Mouse (Mus musculus) effector memory CD4-positive, alpha-beta T cell, adult 5 months (primary cell): ENCODE data around the gene 4921501E09Rik. TPM values are rescaled to one million over a fixed set of nuclear protein-coding genes. Genes with fewer than 3 reads are reported as not detected.

Experiments
- polyA plus RNA-seq: library from polyadenylated mRNA; unstranded; fragments of 100-300 nt; shearing (Covaris generic); gene quantifications from one replicate; pipeline ENCODE4 v1.2.1, GENCODE M21; 2017

4921501E09Rik gene
- polyA plus RNA-seq = not detected

DNA sequence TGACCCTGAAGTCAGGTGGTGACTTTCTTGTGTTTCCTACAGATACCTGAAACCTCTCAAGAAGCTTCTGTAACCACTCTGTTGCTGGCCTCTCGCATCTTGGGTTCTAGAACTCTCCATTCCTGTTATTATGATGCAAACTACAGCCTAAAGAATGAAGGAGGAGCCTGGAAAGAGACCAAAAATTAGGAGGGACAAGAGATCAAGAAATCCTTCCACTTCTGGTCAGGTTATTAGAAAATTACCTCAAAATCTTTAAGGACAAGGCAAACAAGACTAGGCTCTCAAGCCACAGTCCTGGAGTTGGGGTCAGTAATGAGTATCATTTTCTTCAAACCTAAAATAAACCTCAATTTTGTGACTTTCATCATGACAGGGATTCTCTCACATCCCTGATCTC, at the start of gene 4921501E09Rik:
Gene 4921501E09Rik, minus strand, starts transcription at position 101 of the 400 bp plus-strand sequence.

DNA sequence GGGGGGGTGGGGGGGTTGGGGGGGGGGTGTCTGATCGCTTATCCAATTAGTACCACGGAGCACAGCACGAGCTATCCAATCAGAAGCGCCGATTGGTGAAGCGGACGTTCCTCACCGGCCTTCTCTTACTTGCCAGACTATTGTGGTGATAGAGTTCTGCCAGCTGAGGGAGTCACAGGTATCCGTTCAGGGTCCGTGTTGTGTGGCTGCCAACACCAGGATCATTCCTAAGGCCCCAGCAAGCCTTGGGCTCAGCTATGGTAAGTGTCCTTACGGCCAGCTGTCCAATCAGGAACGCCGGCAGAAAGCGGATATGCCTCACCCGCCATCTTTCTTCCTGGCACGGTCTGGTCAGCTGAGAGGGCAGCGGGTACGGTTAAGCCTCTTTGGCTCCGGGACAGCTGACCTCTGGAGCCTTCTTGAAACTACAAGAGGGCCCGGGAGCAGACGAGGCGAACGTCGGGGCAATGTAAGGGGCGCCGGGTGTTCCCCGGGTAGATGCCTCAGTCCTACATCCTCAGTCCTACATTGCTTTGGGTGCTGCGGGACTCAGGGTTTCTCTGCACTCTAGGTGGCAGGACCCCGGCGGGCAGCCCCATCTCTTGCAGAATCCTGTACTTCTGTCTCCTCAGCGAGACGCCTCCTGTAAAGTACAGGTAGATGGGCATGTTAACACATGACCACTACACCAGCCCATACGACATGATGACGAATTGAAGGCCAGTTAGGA, 21.5 kb upstream of the 4921501E09Rik start, which contains the start of gene Zfp563:
Gene Zfp563, plus strand, starts transcription at position 91 of the 730 bp plus-strand sequence.

DNA sequence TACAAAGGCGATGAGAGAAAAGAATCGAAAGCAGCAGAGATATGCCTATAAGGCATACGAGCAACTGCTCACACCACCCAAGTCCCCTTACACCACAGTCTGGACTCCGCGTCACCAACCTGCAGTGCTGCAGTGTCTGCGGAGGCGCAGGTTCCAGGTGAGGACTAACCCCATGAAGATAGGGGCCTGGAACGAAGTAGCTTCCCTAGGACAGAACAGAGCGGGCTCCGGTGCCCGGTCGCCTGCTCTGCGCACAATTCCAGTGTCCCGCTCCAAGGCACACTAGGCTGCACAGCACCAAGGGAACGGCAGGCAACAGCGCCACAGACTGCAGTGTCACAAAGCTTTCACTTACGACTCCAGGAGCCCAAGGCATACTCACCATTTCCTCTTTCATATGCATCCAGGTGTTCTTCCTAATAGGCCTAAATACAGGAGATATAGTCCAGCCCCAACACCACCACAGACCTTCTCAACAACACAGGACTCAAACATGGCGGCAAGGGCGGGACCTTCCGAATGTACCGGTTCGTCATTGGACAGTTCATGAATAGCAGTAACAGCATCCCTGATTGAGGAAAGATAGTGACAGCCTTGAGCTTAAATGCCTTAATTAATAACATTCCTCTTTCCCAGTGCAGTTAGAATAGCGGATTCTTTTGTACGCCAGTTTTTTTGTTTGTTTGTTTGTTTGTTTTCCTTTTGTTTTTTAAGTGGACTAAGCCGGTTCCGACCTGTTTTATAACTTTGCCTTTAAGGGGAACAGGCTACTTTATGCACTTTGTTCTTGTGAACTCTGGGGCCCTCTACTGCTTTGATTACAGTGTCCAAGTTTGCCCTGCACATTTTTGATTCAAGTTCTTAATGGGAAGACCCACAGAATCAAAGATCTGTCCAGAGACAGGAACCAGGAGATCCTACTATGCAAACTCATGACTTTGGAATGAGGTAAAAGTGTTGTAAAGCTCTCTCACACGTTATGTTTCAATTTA, 34.7 kb downstream of the 4921501E09Rik start, which contains the start of gene Zfp763:
Gene Zfp763, minus strand, starts transcription at position 503 of the 992 bp plus-strand sequence.

Other genes starting within 250 kb of the 4921501E09Rik start
- 5.2 TPM for gene Zfp799, start 237.8 kb downstream of the 4921501E09Rik start, polyA plus RNA-seq
- gene Zfp870, start 176.4 kb downstream of the 4921501E09Rik start, polyA plus RNA-seq = 0.20 TPM
- not detected for gene Cyp4f14, start 150.7 kb downstream of the 4921501E09Rik start, polyA plus RNA-seq
- 47.3 TPM for gene Cyp4f13, start 120.7 kb downstream of the 4921501E09Rik start, polyA plus RNA-seq
- gene Zfp472, start 102.2 kb downstream of the 4921501E09Rik start, polyA plus RNA-seq = 12.3 TPM
- 9.7 TPM for gene Zfp952, start 74.9 kb downstream of the 4921501E09Rik start, polyA plus RNA-seq
- gene Zfp763, start 34.7 kb downstream of the 4921501E09Rik start, polyA plus RNA-seq = 1.5 TPM
- 1.8 TPM for gene Zfp563, start 21.3 kb upstream of the 4921501E09Rik start, polyA plus RNA-seq
- not detected for gene Morc2b, start 71.6 kb upstream of the 4921501E09Rik start, polyA plus RNA-seq
- gene Olfr55, start 100.4 kb upstream of the 4921501E09Rik start, polyA plus RNA-seq = not detected
- not detected for gene Olfr239, start 123.2 kb upstream of the 4921501E09Rik start, polyA plus RNA-seq
- not detected for gene Olfr1564, start 153.6 kb upstream of the 4921501E09Rik start, polyA plus RNA-seq
- gene Zfp955a, start 187.1 kb upstream of the 4921501E09Rik start, polyA plus RNA-seq = 7.8 TPM
- 0.05 TPM for gene Olfr63, start 196.6 kb upstream of the 4921501E09Rik start, polyA plus RNA-seq
- 5.4 TPM for gene Zfp955b, start 221.5 kb upstream of the 4921501E09Rik start, polyA plus RNA-seq